Mouse (Mus musculus) liver, postnatal 0 days (tissue): ENCODE measurements around the gene Sptssa. TPM values are rescaled to one million over a fixed set of nuclear protein-coding genes. Genes with fewer than 3 reads are reported as not detected.

Experiments
- ATAC-seq: fragments of 200-750 bp; cut with Nextera tagmentation; 2 replicates; pipeline ENCODE4 v1.8.0; 2017; ENCODE audit warnings: mild to moderate bottlenecking, moderate library complexity
- DNase-seq: peaks from one replicate; pipeline ENCODE4 v3.0.0-alpha.2; 2016
- H3K27ac ChIP-seq: fragments of 300-500 bp; sonication (generic); 2 replicates; pipeline ENCODE4 v1.5.1; 2014; ENCODE audit warnings: antibody characterized with exemption, moderate library complexity, mild to moderate bottlenecking, low read depth
- H3K27me3 ChIP-seq: fragments of 300-500 bp; sonication (generic); 2 replicates; pipeline ENCODE4 v1.6.1; 2014; ENCODE audit warnings: low read length, control low read depth, mixed read lengths; ENCODE audit not compliant: insufficient read depth
- H3K36me3 ChIP-seq: fragments of 300-500 bp; sonication (generic); replicated peaks from 2 replicates; pipeline ENCODE4 v1.6.1; 2014; ENCODE audit warnings: mild to moderate bottlenecking, control low read depth, low read length, moderate library complexity, mixed read lengths; ENCODE audit not compliant: insufficient read depth
- H3K4me1 ChIP-seq: fragments of 300-500 bp; sonication (generic); 2 replicates; pipeline ENCODE4 v1.6.1; 2014; ENCODE audit warnings: antibody characterized with exemption, mild to moderate bottlenecking, control low read depth; ENCODE audit not compliant: insufficient read depth
- H3K4me2 ChIP-seq: fragments of 300-500 bp; sonication (generic); 2 replicates; pipeline ENCODE4 v1.6.1; 2014; ENCODE audit warnings: low read depth, mild to moderate bottlenecking, low read length, moderate library complexity, mixed read lengths
- H3K4me3 ChIP-seq: fragments of 300-500 bp; sonication (generic); 2 replicates; pipeline ENCODE4 v1.5.1; 2014; ENCODE audit warnings: low read depth, low read length
- H3K9ac ChIP-seq: fragments of 300-500 bp; sonication (generic); replicated peaks from 2 replicates; pipeline ENCODE4 v1.6.1; 2014; ENCODE audit warnings: mild to moderate bottlenecking, moderate library complexity
- H3K9me3 ChIP-seq: fragments of 300-500 bp; sonication (generic); 2 replicates; pipeline ENCODE4 v1.6.1; 2016; ENCODE audit warnings: mild to moderate bottlenecking, control low read depth, low read length, mixed read lengths
- CTCF ChIP-seq: sonication (generic); IDR thresholded peaks from 2 replicates; pipeline ENCODE4 v1.5.1; 2016; ENCODE audit warnings: antibody characterized with exemption, low read depth
- EP300 ChIP-seq: IDR thresholded peaks from 2 replicates; pipeline ENCODE4 v1.6.1; 2016; ENCODE audit warnings: antibody characterized with exemption, low read depth, mild to moderate bottlenecking
- WGBS: fragments of 180-500 bp; shearing (Covaris S2); extraction: QIAGEN DNeasy Blood & Tissue Kit; methylation state at CpG from one replicate; pipeline ENCODE4 v1.1.7; 2014; ENCODE audit not compliant: insufficient replicate concordance; 5-methylcytosine and 5-hydroxymethylcytosine counted together
- polyA plus RNA-seq: library from polyadenylated mRNA; unstranded; fragments of >200 nt; fragmentation: Nextera tagmentation; extraction: Ambion mirVana; gene quantifications from 2 replicates; pipeline ENCODE4 v1.2.1, GENCODE M21; 2015

Sptssa gene
- polyA plus RNA-seq, 1 experiment from 2014 or later = 119 TPM

DNA sequence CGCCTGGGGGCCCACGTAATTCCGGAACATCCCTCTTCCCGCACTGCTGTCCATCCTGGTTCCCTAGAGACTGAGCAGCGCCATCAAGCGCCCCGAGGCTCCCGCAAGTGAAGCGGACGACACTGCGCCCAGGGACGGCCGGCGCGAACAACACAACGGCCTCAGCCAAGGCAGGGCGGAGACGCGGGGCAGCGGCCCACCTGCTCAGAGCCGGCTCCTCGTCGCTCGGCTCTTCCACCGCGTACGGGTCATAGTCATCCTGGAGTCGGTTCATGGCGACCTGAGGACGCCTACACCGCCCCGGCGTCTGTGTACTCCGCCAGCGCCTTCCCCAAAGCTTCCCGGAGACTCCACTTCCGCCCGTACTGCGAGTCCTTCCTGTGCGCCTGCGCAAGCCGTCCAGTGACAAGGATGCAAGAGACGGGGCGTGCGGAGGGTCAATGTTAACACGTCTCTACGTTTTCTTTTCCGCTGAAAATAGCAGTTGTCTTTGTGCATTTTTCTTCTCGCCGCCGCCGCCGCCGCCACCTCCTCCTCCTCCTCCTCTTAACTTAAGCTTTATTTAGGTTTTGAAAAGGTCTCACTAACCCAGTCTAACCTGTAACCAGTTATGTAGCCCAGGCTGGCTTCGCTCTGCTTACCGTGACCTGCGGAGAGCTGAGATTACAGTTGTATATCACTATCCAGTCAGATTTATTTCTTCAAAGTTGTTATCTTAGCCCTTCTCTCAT lies 39.3 kb upstream of the Sptssa start, which contains the start of gene Eapp:
Gene Eapp, minus strand, starts transcription at position 387 of the 731 bp plus-strand sequence.
- Histone ChIP-seq H3K4me1 (peaks cover 9% of the 10 kb centered on the region), H3K4me2 (peak within 1 kb of the TSS; percentile 94), H3K27me3 (no peaks in the 10 kb centered on the region), H3K9ac (peak within 1 kb of the TSS; percentile 85), H3K27ac (peak within 1 kb of the TSS; percentile 93), H3K4me3 (peak within 1 kb of the TSS; percentile 67), H3K36me3 (peaks cover 18% of the 10 kb centered on the region), H3K9me3 (no peaks in the 10 kb centered on the region)
- peak; percentile 95 for DNase-seq
- ATAC-seq = peak; percentile 85
- under 1% methylated on average over 57 of the region's 57 CpGs for WGBS
- TF ChIP-seq CTCF = peak; percentile 59
- TF ChIP-seq EP300 = 0 out of 2 replicates have a peak, but pooled peaks have one; percentile 18

DNA sequence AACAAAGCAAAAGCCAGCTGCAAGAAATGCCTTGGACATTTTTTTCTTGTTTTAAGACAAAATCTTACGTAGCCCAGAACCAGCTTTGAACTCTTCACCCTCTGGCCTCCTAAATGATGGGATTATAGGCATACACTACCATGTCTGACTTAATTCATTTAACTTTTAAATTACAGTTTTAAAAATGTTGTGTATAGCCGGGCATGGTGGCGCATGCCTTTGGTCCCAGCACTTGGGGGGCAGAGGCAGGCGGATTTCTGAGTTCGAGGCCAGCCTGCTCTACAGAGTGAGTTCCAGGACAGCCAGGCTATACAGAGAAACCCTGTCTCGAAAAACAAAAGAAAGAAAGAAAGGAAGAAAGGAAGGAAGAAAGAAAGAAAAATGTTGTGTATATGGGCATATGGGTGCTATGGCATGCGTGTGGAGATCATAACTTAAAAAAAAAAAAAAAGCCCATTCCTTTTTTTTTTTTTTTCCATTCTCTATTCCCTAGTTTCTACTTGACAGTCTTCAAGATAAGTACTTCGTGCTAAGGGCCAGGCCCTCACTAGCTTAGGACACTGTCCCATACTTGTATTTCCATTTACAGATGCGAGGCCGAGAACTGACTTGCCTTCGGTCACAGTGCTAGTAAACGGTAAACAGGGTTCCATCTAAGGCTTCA lies 38.6 kb upstream of the Sptssa start:
- 34% methylated on average over 12 of the region's 12 CpGs for WGBS

DNA sequence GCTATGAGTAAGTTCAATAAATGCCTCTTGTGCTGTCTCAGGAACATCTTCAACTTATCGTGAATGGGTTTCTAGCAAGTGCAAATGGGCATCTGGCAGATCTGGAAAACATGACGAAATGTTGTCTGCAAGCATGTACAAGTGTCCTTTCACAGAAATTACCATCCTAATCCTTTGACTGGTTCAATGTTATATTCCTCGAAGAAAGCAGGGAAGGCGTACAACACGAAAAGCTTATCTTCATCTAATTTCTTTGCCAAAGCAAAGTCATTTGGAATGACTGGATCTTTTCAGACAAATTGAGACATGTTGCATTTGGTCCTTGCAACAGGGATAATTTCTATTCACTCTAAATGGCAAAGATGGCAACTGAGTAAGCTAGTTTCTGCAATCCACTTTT lies 32.7 kb upstream of the Sptssa start:
- H3K9me3 ChIP-seq = no peaks in the 10 kb centered on the region
- WGBS = 93% methylated on average over 5 of the region's 5 CpGs
- H3K27me3 ChIP-seq = no peaks in the 10 kb centered on the region
- H3K9ac ChIP-seq = no peak overlapping the region
- no peaks in the 10 kb centered on the region for H3K4me1 ChIP-seq
- no peak overlapping the region for H3K27ac ChIP-seq
- no peak overlapping the region for H3K4me3 ChIP-seq
- no peak for DNase-seq
- peaks cover 50% of the 10 kb centered on the region for H3K36me3 ChIP-seq
- H3K4me2 ChIP-seq = no peak overlapping the region
- no peak for TF ChIP-seq CTCF
- no peak for TF ChIP-seq EP300
- ATAC-seq = no peak

More for the DNA sequence above, 38.6 kb upstream of the Sptssa start:
- Histone ChIP-seq H3K9me3 (no peaks in the 10 kb centered on the region), H3K27ac (peak overlapping the region; percentile 93), H3K27me3 (no peaks in the 10 kb centered on the region), H3K4me1 (peaks cover 9% of the 10 kb centered on the region), H3K9ac (peak overlapping the region; percentile 85), H3K4me2 (peak overlapping the region; percentile 94), H3K36me3 (peaks cover 25% of the 10 kb centered on the region), H3K4me3 (peak overlapping the region; percentile 67)
- ATAC-seq (no peak), DNase-seq (no peak)
- TF ChIP-seq CTCF (no peak), EP300 (no peak)

DNA sequence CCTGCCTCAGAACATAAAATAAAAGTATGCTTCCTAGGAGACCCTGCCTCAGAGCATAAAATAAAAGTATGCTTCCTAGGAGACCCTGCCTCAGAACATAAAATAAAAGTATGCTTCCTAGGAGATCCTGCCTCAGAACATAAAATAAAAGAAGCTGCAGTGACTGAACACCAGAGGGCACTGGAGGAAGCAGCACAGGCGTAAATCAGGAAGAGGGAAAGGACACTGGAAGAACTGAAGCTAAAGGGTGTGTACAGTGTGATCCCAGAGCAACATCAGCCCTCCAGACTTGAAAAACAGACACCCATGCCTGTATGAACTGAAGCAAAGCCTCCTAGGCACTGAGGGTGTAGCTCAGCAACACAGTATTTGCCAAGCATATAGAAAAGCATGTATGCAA lies 26.8 kb upstream of the Sptssa start:
- DNase-seq (no peak), ATAC-seq (no peak)
- no peak overlapping the region for H3K27ac ChIP-seq
- no peaks in the 10 kb centered on the region for H3K9me3 ChIP-seq
- H3K27me3 ChIP-seq = no peaks in the 10 kb centered on the region
- H3K4me3 ChIP-seq = no peak overlapping the region
- peaks cover 19% of the 10 kb centered on the region for H3K36me3 ChIP-seq
- H3K9ac ChIP-seq = no peak overlapping the region
- TF ChIP-seq EP300 = no peak
- peak; percentile 67 for TF ChIP-seq CTCF
- H3K4me2 ChIP-seq = no peak overlapping the region
- 25% methylated on average over 1 of the region's 1 CpGs for WGBS
- no peaks in the 10 kb centered on the region for H3K4me1 ChIP-seq

GRCm38 (mm10) chr12:54676709-54677108 lies 20.3 kb upstream of the Sptssa start:
- Histone ChIP-seq H3K27me3 (no peaks in the 10 kb centered on the region), H3K9ac (no peak overlapping the region), H3K27ac (no peak overlapping the region), H3K4me3 (no peak overlapping the region), H3K4me1 (no peaks in the 10 kb centered on the region), H3K4me2 (no peak overlapping the region), H3K36me3 (peaks cover 43% of the 10 kb centered on the region), H3K9me3 (no peaks in the 10 kb centered on the region)
- TF ChIP-seq CTCF (no peak), EP300 (no peak)
- ATAC-seq = no peak
- no peak for DNase-seq
- WGBS = 93% methylated on average over 9 of the region's 9 CpGs

DNA sequence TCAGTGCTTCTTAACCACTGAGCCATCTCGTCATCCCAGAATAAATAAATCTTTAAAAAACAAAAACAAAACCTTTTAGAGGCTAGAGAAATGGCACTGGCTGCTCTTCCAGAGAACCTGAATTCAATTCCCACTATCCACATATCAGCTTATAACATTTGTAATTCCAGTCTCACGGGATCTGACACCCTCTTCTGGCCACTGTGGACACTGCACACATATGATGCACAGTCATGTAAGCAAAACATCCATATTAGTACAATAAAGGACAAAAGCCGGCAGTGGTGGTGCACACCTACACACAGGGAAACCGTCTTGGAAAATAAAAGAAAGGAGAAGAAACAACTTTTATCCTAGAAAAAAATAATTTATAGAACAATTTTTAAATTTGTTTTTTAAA lies 19.0 kb upstream of the Sptssa start:
- ATAC-seq (no peak), DNase-seq (no peak)
- TF ChIP-seq EP300 (no peak), CTCF (peak; percentile 35)
- H3K4me1 ChIP-seq = 0 out of 2 replicates have a peak, but pooled peaks cover 3% of the 10 kb centered on the region
- H3K4me2 ChIP-seq = no peak overlapping the region
- H3K27ac ChIP-seq = no peak overlapping the region
- no peak overlapping the region for H3K4me3 ChIP-seq
- no peaks in the 10 kb centered on the region for H3K9me3 ChIP-seq
- 84% methylated on average over 4 of the region's 4 CpGs for WGBS
- no peak overlapping the region for H3K9ac ChIP-seq
- H3K27me3 ChIP-seq = no peaks in the 10 kb centered on the region
- H3K36me3 ChIP-seq = peaks cover 45% of the 10 kb centered on the region
